Mouse (Mus musculus) liver, embryonic 14.5 days (tissue): ENCODE data around the gene Gm4792. TPM values are rescaled to one million over a fixed set of nuclear protein-coding genes. Genes with fewer than 3 reads are reported as not detected.
A peak's percentile ranks its signal among the peaks of the same experiment; 100 is the strongest.

Experiments
- ATAC-seq: fragments of 200-750 bp; cut with Nextera tagmentation; 2 replicates; pipeline ENCODE4 v1.8.0; 2017; ENCODE audit warnings: moderate number of reproducible peaks, mild to moderate bottlenecking, moderate library complexity; ENCODE audit not compliant: insufficient read depth
- DNase-seq, 3 experiments: peaks; one replicate each; pipeline ENCODE4 v3.0.0-alpha.2; 2012 to 2013; ENCODE audit warnings: low read depth in 3 of 3, low spot score in 3 of 3
- H3K27ac ChIP-seq: fragments of 300-500 bp; sonication (generic); 2 replicates; pipeline ENCODE4 v1.5.1; 2014; ENCODE audit warnings: moderate library complexity, mild to moderate bottlenecking, control low read depth, inconsistent platforms
- H3K27me3 ChIP-seq: fragments of 300-500 bp; sonication (generic); 2 replicates; pipeline ENCODE4 v1.6.1; 2014; ENCODE audit warnings: mild to moderate bottlenecking, low read length, moderate library complexity; ENCODE audit not compliant: control insufficient read depth, insufficient read depth
- H3K36me3 ChIP-seq: fragments of 300-500 bp; sonication (generic); replicated peaks from 2 replicates; pipeline ENCODE4 v1.6.1; 2014; ENCODE audit warnings: low read depth; ENCODE audit not compliant: control insufficient read depth, insufficient read depth
- H3K4me1 ChIP-seq, 2 experiments: fragments of 200-500 bp in 1 of 2; fragments of 300-500 bp in 1 of 2; sonication (generic) in 1 of 2; replicated peaks; 2 replicates each; pipeline ENCODE4 v1.6.1; 2012 to 2014; ENCODE audit warnings: antibody characterized with exemption in 1 of 2, inconsistent platforms in 1 of 2, low read length in 1 of 2; ENCODE audit not compliant: control insufficient read depth in 2 of 2, insufficient read depth in 2 of 2
- H3K4me2 ChIP-seq: fragments of 300-500 bp; sonication (generic); 2 replicates; pipeline ENCODE4 v1.6.1; 2014; ENCODE audit warnings: low read depth, mild to moderate bottlenecking, control low read depth, moderate library complexity
- H3K4me3 ChIP-seq, 2 experiments: fragments of 200-500 bp in 1 of 2; fragments of 300-500 bp in 1 of 2; sonication (generic) in 1 of 2; 2 replicates each; pipeline ENCODE4 v1.5.1; 2012 to 2014; ENCODE audit warnings: low read depth in 2 of 2, low read length in 2 of 2, mild to moderate bottlenecking in 2 of 2, control low read depth in 1 of 2, inconsistent platforms in 1 of 2, moderate library complexity in 1 of 2; ENCODE audit not compliant: insufficient read depth in 1 of 2
- H3K9ac ChIP-seq: fragments of 300-500 bp; sonication (generic); replicated peaks from 2 replicates; pipeline ENCODE4 v1.6.1; 2014; ENCODE audit warnings: mild to moderate bottlenecking, control low read depth, moderate library complexity
- H3K9me3 ChIP-seq: fragments of 300-500 bp; sonication (generic); 2 replicates; pipeline ENCODE4 v1.6.1; 2016; ENCODE audit warnings: low read length, mixed read lengths; ENCODE audit not compliant: control insufficient read depth
- CTCF ChIP-seq: IDR thresholded peaks from 2 replicates; pipeline ENCODE4 v1.5.1; 2016; ENCODE audit warnings: antibody characterized with exemption, low read depth, control low read depth
- EP300 ChIP-seq: IDR thresholded peaks from 2 replicates; pipeline ENCODE4 v1.6.1; 2016; ENCODE audit warnings: antibody characterized with exemption, low read depth
- WGBS: fragments of 180-500 bp; shearing (Covaris S2); extraction: QIAGEN DNeasy Blood & Tissue Kit; methylation state at CpG from one replicate; pipeline ENCODE4 v1.1.7; 2014; ENCODE audit not compliant: insufficient replicate concordance; 5-methylcytosine and 5-hydroxymethylcytosine counted together
- polyA plus RNA-seq, 2 experiments: library from polyadenylated mRNA; depleted of rRNA in 1 of 2; stranded (reverse) in 1 of 2; unstranded in 1 of 2; fragments of >200 nt; fragmentation: Nextera tagmentation in 1 of 2; extraction: Ambion mirVana in 1 of 2; gene quantifications; 2 replicates each; pipeline versions ENCODE4 v1.2.1 to v1.2.3; 2012 to 2014

Gene Gm4792
- polyA plus RNA-seq, 2 experiments = not detected

GRCm38 (mm10) chr10:94253260-94253807, 45.2 kb downstream of the Gm4792 start:
- no peaks in the 10 kb centered on the region for H3K36me3 ChIP-seq
- no peak overlapping the region for H3K4me2 ChIP-seq
- DNase-seq = no peak
- no peak for TF ChIP-seq CTCF
- TF ChIP-seq EP300 = no peak
- no peaks in the 10 kb centered on the region for H3K27me3 ChIP-seq
- peaks cover 19 to 28% of the 10 kb centered on the region in 2 experiments for H3K4me1 ChIP-seq
- no peak overlapping the region for H3K9ac ChIP-seq
- H3K4me3 ChIP-seq = no peak overlapping the region
- H3K27ac ChIP-seq = no peak overlapping the region
- 66% methylated on average over 17 of the region's 17 CpGs for WGBS
- H3K9me3 ChIP-seq = no peaks in the 10 kb centered on the region
- no peak for ATAC-seq

GRCm38 (mm10) chr10:94249575-94250456, 48.7 kb downstream of the Gm4792 start:
- no peaks in the 10 kb centered on the region for H3K9me3 ChIP-seq
- 23% methylated on average over 22 of the region's 22 CpGs for WGBS
- TF ChIP-seq CTCF (no peak; the same call in 1 of the 2 replicates), EP300 (peak; percentile 92)
- peak overlapping the region; percentile 68 for H3K27ac ChIP-seq
- peaks cover 19 to 28% of the 10 kb centered on the region in 2 experiments for H3K4me1 ChIP-seq
- H3K36me3 ChIP-seq = no peaks in the 10 kb centered on the region
- H3K4me3 ChIP-seq = no peak overlapping the region
- peak; percentile 62 to 78 (median 68) for DNase-seq
- peak overlapping the region; percentile 32; the same call in 1 of the 2 replicates for H3K9ac ChIP-seq
- H3K4me2 ChIP-seq = peak overlapping the region; percentile 57
- H3K27me3 ChIP-seq = no peaks in the 10 kb centered on the region
- ATAC-seq = peak; percentile 99

GRCm38 (mm10) chr10:94247748-94248349, 50.7 kb downstream of the Gm4792 start:
- ATAC-seq = no peak
- no peak overlapping the region for H3K4me3 ChIP-seq
- H3K27ac ChIP-seq = no peak overlapping the region
- no peak for TF ChIP-seq CTCF
- TF ChIP-seq EP300 = no peak
- no peaks in the 10 kb centered on the region for H3K9me3 ChIP-seq
- 73% methylated on average over 7 of the region's 7 CpGs for WGBS
- H3K36me3 ChIP-seq = no peaks in the 10 kb centered on the region
- H3K27me3 ChIP-seq = no peaks in the 10 kb centered on the region
- H3K9ac ChIP-seq = no peak overlapping the region
- DNase-seq = no peak
- H3K4me1 ChIP-seq = peaks cover 19 to 24% of the 10 kb centered on the region in 2 experiments
- no peak overlapping the region for H3K4me2 ChIP-seq

Other genes with a start within 250 kb of the Gm4792 start
- gene Nr2c1, start 150.7 kb downstream of the Gm4792 start, polyA plus RNA-seq (2012; rRNA removed) = 2.2 and 2.3 TPM in 2 replicates
- gene Nr2c1, start 150.7 kb downstream of the Gm4792 start, polyA plus RNA-seq (2014; fragmentation: Nextera tagmentation; extraction: Ambion mirVana) = 2.2 and 2.5 TPM in 2 replicates
- gene Ndufa12, start 100.0 kb downstream of the Gm4792 start, polyA plus RNA-seq (2012; rRNA removed) = 69.1 and 80.2 TPM in 2 replicates
- gene Ndufa12, start 100.0 kb downstream of the Gm4792 start, polyA plus RNA-seq (2014; fragmentation: Nextera tagmentation; extraction: Ambion mirVana) = 213 and 217 TPM in 2 replicates
- 1.0 and 1.4 TPM in 2 replicates for gene Tmcc3, start 13.2 kb upstream of the Gm4792 start, polyA plus RNA-seq (2012; rRNA removed)
- 2.6 and 2.9 TPM in 2 replicates for gene Tmcc3, start 13.2 kb upstream of the Gm4792 start, polyA plus RNA-seq (2014; fragmentation: Nextera tagmentation; extraction: Ambion mirVana)